Mouse (Mus musculus) stomach, postnatal 0 days (tissue): Measurements from ENCODE around the gene Rcsd1. TPM values are rescaled to one million over a fixed set of nuclear protein-coding genes. Genes with fewer than 3 reads are reported as not detected.
A peak's percentile ranks its signal among the peaks of the same experiment; 100 is the strongest.

ENCODE experiments used
- ATAC-seq: fragments of 200-750 bp; cut with Nextera tagmentation; 2 replicates; pipeline ENCODE4 v1.8.0; 2017; ENCODE audit not compliant: low FRiP score, low TSS enrichment
- DNase-seq: peaks from one replicate; pipeline ENCODE4 v3.0.0-alpha.2; 2016; ENCODE audit warnings: low spot score
- H3K27ac ChIP-seq: fragments of 300-500 bp; sonication (generic); replicated peaks from 2 replicates; pipeline ENCODE4 v1.5.1; 2014; ENCODE audit warnings: mild to moderate bottlenecking, control low read depth
- H3K27me3 ChIP-seq: fragments of 300-500 bp; sonication (generic); 2 replicates; pipeline ENCODE4 v1.6.1; 2014; ENCODE audit warnings: low read length; ENCODE audit not compliant: control insufficient read depth, insufficient read depth
- H3K36me3 ChIP-seq: fragments of 300-500 bp; sonication (generic); 2 replicates; pipeline ENCODE4 v1.6.1; 2014; ENCODE audit warnings: low read length, mixed read lengths; ENCODE audit not compliant: control insufficient read depth, insufficient read depth
- H3K4me1 ChIP-seq: fragments of 300-500 bp; sonication (generic); replicated peaks from 2 replicates; pipeline ENCODE4 v1.6.1; 2014; ENCODE audit warnings: antibody characterized with exemption; ENCODE audit not compliant: control insufficient read depth, insufficient read depth
- H3K4me2 ChIP-seq: fragments of 300-500 bp; sonication (generic); replicated peaks from 2 replicates; pipeline ENCODE4 v1.6.1; 2014; ENCODE audit warnings: low read depth, mild to moderate bottlenecking, control low read depth, moderate library complexity
- H3K4me3 ChIP-seq: fragments of 300-500 bp; sonication (generic); 2 replicates; pipeline ENCODE4 v1.5.1; 2014; ENCODE audit warnings: low read depth, low read length, control low read depth
- H3K9ac ChIP-seq: fragments of 300-500 bp; sonication (generic); 2 replicates; pipeline ENCODE4 v1.6.1; 2014; ENCODE audit warnings: mild to moderate bottlenecking, low read length, control low read depth, mixed read lengths
- H3K9me3 ChIP-seq: fragments of 300-500 bp; sonication (generic); 2 replicates; pipeline ENCODE4 v1.6.1; 2016; ENCODE audit warnings: low read length; ENCODE audit not compliant: control insufficient read depth
- CTCF ChIP-seq: IDR thresholded peaks from 2 replicates; pipeline ENCODE4 v1.5.1; 2016; ENCODE audit warnings: antibody characterized with exemption, low read depth, mild to moderate bottlenecking, moderate library complexity
- EP300 ChIP-seq: optimal IDR thresholded peaks from 2 replicates; pipeline ENCODE3; 2016; ENCODE audit warnings: antibody characterized with exemption
- WGBS: fragments of 180-500 bp; shearing (Covaris S2); extraction: QIAGEN DNeasy Blood & Tissue Kit; methylation state at CpG from one replicate; pipeline ENCODE4 v1.1.7; 2014; 5-methylcytosine and 5-hydroxymethylcytosine counted together
- polyA plus RNA-seq: library from polyadenylated mRNA; unstranded; fragments of >200 nt; fragmentation: Nextera tagmentation; extraction: Ambion mirVana; gene quantifications from 2 replicates; pipeline ENCODE4 v1.2.1, GENCODE M21; 2015

The Rcsd1 gene
- polyA plus RNA-seq, 1 experiment from 2014 or later = 16.1 TPM

DNA sequence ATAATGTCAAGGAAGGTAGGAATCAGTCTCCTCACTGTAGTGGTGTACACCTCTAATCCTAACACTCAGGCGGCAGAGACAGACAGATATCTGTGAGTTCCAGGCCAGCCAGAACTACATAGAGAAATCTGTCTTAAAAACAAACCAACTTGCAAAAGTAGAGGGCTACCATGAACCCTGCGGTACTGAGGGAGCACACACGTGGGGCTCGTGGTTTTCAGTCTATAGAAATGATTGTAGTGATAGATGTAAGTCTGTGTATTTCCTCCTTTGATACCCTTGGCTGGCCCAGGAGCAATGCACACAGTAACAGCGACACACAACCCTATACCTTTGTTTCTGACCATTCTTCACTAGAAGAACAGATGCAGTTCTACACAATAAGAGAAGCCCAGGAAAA lies 2.4 kb upstream of the Rcsd1 start:
- DNase-seq (no peak), ATAC-seq (no peak)
- no peak overlapping the region for H3K9ac ChIP-seq
- H3K27me3 ChIP-seq = no peaks in the 10 kb centered on the region
- no peak overlapping the region for H3K27ac ChIP-seq
- H3K36me3 ChIP-seq = no peaks in the 10 kb centered on the region
- H3K4me1 ChIP-seq = no peaks in the 10 kb centered on the region; the same call in 1 of the 2 replicates
- no peaks in the 10 kb centered on the region for H3K9me3 ChIP-seq
- WGBS = 88% methylated on average over 5 of the region's 5 CpGs
- no peak overlapping the region for H3K4me3 ChIP-seq
- no peak for TF ChIP-seq EP300
- TF ChIP-seq CTCF = no peak
- no peak overlapping the region for H3K4me2 ChIP-seq

DNA sequence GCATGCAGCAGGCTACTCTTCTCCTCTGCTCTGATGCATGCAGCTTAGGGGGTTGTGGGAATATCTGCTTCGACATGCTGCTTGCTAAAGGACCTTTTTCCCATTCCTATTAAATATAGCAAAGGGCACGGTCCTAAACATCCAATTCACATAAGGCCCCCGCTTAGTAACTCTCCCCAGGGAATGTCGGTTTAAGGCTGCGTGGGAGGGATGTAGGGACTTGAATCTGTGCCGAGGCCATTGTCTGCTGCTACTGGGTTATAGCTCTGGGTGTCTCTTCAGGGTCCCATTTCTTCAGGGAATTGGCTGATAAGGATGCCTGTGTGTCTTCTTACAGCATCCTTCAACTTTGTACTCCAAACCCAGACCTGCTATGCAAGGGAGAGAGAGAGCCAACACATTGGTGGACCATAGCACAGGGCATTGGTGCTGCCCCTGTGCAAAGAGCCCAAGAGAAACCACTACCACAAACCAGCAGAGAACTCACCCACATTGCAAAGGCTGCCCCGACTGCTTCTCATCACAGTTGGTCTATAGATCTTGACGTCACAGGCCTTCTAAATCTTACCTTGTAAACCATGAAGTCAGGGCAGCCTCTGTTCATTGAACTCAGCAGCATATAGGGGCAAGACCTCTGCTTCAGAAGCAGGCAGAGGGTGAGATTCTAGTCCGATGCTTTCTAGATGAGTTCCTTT lies 724 bp downstream of the Rcsd1 start:
- Histone ChIP-seq H3K9ac (no peak overlapping the region), H3K4me1 (no peaks in the 10 kb centered on the region; the same call in 1 of the 2 replicates), H3K27ac (peak overlapping the region; percentile 86), H3K9me3 (no peaks in the 10 kb centered on the region), H3K27me3 (no peaks in the 10 kb centered on the region), H3K4me2 (peak overlapping the region; percentile 93), H3K4me3 (peak overlapping the region; percentile 78; the same call in 1 of the 2 replicates), H3K36me3 (no peaks in the 10 kb centered on the region)
- WGBS = 42% methylated on average over 9 of the region's 9 CpGs
- DNase-seq (no peak), ATAC-seq (no peak)
- no peak for TF ChIP-seq EP300
- no peak for TF ChIP-seq CTCF

DNA sequence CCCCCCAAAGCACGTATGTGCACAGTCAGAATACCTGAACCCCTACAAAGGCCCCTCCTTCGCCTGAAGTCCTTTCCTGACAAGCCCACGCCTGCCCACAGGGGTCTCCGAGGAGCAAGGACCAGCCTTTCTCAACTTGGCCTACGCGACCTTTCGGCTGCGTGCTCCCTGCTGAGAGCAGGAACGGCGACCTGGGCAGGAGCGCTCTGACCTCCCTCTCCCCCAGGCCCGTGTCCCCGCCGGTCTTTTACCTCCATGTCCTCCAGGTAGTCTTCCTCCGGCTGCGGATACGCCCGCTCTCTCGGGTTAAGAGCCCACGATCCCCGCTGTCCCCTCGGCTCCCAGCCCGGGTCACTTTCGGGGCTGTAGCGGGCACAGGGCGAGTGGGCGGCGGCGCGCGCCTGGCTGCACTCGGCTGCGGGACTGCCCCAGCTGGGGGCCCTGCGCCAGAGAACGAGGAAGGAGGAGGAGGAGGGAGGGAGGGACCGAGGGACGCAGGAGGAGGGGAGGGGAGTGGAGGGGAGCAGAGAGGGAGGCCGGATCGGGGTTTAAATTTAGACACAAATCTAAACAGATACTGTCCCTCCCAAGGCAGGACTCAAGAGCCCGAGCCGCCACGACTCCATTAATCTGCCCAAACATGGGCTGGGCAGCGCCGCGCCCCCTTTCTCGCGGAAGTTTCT lies 1.8 kb downstream of the Rcsd1 start:
- no peaks in the 10 kb centered on the region for H3K36me3 ChIP-seq
- peak overlapping the region; percentile 87 for H3K9ac ChIP-seq
- ATAC-seq (peak; percentile 78), DNase-seq (peak; percentile 51)
- WGBS = under 1% methylated on average over 46 of the region's 47 CpGs
- peak overlapping the region; percentile 78 for H3K4me3 ChIP-seq
- H3K9me3 ChIP-seq = no peaks in the 10 kb centered on the region
- peak overlapping the region; percentile 93 for H3K4me2 ChIP-seq
- H3K27ac ChIP-seq = peak overlapping the region; percentile 86
- H3K27me3 ChIP-seq = no peaks in the 10 kb centered on the region
- peaks cover 1% of the 10 kb centered on the region; the same call in 1 of the 2 replicates for H3K4me1 ChIP-seq
- TF ChIP-seq EP300 (no peak), CTCF (peak; percentile 18; the same call in 1 of the 2 replicates)

DNA sequence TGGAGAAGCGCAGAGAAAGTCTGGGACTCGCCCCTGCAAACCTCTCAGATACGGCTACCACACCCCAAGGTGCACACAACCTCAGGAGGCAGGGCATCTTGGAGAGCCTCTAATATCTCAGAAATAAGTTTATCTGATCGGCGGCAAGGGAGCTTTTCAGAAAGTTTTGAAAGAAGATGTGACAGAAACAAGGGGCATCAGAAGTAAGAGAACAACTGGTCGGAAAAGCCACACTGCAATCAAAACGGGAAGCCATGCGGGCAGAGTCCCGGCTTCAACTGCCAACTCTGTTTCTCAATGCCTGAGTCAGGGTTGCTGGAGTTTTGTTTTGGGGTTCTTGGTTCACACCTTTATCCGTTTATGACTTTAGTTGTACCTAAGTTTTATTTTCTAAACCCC lies 2.3 kb downstream of the Rcsd1 start:
- no peaks in the 10 kb centered on the region for H3K27me3 ChIP-seq
- H3K36me3 ChIP-seq = no peaks in the 10 kb centered on the region
- no peaks in the 10 kb centered on the region for H3K9me3 ChIP-seq
- WGBS = 6% methylated on average over 10 of the region's 10 CpGs
- peak overlapping the region; percentile 78 for H3K4me3 ChIP-seq
- H3K4me2 ChIP-seq = peak overlapping the region; percentile 93
- H3K9ac ChIP-seq = peak overlapping the region; percentile 87
- DNase-seq (no peak), ATAC-seq (no peak)
- H3K4me1 ChIP-seq = peaks cover 7% of the 10 kb centered on the region
- no peak for TF ChIP-seq CTCF
- TF ChIP-seq EP300 = no peak
- H3K27ac ChIP-seq = peak overlapping the region; percentile 86

DNA sequence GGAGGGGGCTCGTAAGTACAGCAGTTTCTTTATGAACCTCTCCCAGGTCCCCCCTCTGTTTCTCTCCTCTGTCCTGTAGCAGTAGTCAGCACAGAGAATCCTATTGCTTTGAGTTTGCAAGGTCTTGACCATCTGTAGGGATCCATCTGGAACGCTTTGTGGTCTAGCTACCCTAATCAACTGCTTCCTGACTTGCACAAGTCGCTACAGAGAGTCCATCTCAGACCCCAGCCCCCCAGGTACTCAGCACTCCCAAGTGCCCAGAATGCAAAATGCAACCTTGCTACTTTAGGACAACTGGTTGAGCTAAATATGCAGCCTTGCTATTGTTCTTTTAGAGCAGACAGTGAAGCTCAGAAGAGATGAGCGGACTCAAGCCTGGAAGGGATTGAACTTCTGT lies 3.1 kb downstream of the Rcsd1 start:
- Histone ChIP-seq H3K27me3 (no peaks in the 10 kb centered on the region), H3K4me1 (peaks cover 7% of the 10 kb centered on the region), H3K27ac (no peak overlapping the region; the same call in 1 of the 2 replicates), H3K9me3 (no peaks in the 10 kb centered on the region), H3K36me3 (no peaks in the 10 kb centered on the region), H3K9ac (peak overlapping the region; percentile 5; the same call in 1 of the 2 replicates), H3K4me3 (peak overlapping the region; percentile 78), H3K4me2 (peak overlapping the region; percentile 93)
- ATAC-seq (no peak), DNase-seq (no peak)
- WGBS = 66% methylated on average over 4 of the region's 4 CpGs
- TF ChIP-seq CTCF = no peak
- no peak for TF ChIP-seq EP300

DNA sequence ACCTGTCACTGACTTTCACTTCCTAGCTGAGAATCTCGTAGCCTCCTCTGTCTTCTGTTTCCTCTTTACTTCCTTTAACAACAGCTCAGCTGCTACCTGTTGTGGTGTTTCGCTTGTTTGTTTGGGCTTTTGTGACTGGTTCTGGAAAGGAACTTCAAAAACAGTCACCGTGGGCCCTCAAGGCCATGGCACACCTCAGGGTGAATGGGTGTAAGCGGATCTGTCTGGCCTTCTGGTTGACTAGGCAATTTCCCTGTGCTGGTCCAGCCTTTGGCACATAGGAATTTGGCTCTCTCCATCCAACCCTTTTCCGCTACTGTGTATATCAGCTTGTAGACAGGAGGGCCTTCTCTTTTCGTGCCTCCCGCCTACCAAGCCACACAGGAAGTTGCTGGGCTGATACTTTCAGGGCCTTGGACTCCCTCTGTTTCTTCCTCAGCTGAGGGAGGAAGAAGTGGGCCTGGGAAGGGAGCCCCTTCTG lies 3.6 kb downstream of the Rcsd1 start:
- Histone ChIP-seq H3K9ac (peak overlapping the region; percentile 5; the same call in 1 of the 2 replicates), H3K4me1 (peaks cover 7% of the 10 kb centered on the region), H3K36me3 (no peaks in the 10 kb centered on the region), H3K27me3 (no peaks in the 10 kb centered on the region), H3K9me3 (no peaks in the 10 kb centered on the region), H3K4me3 (peak overlapping the region; percentile 78; the same call in 1 of the 2 replicates), H3K27ac (0 out of 2 replicates have a peak overlapping the region, but pooled peaks have one; percentile 18), H3K4me2 (peak overlapping the region; percentile 93)
- DNase-seq (no peak), ATAC-seq (no peak)
- 79% methylated on average over 7 of the region's 7 CpGs for WGBS
- TF ChIP-seq EP300 (no peak), CTCF (no peak)
